Mouse (Mus musculus): ENCODE measurements around the gene Vps50.
"Not testable (repeated sequence)": the region's sequence is repeated elsewhere in the genome, so short reads cannot be mapped to it uniquely, and the experiment has no call there.

Gene Vps50

DNA sequence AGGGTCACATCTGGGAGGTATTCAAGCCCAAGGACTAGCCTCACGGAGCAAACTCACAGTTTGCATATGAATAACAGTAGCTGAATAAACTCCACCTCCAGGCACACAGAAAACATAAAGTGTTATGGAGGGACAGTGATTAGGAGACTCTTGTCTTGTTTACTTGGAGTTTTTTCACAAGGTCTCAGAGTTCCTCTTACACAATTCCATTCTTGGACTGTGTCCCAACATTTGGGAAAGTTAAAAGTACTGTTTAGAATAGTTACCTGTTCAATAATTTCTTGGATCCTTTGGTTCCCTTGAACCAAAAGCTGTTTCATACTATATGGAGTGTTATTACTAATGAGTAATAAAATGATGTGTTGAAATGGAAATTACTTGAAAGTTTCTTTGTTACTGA lies 46.8 kb downstream of the Vps50 start:
- no peaks in the 10 kb centered on the region for H3K9me3 ChIP-seq (ENCODE audit: low read length)
- no peak for TF ChIP-seq CTCF (conservative IDR thresholded peaks at IDR 0.05; ENCODE audit: low read length)
- peaks cover 22% of the 10 kb centered on the region for H3K4me1 ChIP-seq (replicated peaks; ENCODE audit: low read depth, low read length)
- no peak overlapping the region for H3K4me3 ChIP-seq (replicated peaks; ENCODE audit: low read length)
- no peaks in the 10 kb centered on the region for H3K27me3 ChIP-seq (ENCODE audit: insufficient read depth, low read length)
- peaks cover 34% of the 10 kb centered on the region for H3K36me3 ChIP-seq (ENCODE audit: insufficient read depth, low read length)

DNA sequence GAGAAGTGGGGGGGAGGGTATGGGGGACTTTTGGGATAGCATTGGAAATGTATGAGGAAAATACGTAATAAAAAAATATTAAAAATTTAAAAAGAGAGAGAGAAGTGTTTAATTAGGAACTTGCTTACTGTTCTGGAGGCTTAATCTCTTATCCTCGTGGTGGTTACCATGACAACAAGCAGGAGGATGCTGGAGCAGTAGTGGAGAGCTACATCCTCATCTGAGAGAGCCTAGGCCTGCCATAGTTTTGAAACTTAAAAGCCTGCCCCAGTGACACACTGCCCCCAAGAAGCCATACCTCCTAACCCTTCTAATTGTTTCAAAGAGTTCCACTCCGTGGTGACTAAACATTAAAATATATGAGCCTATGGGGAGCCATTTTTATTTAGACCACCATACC lies 50.8 kb downstream of the Vps50 start:
- no peaks in the 10 kb centered on the region for H3K9me3 ChIP-seq (ENCODE audit: low read length)
- H3K27me3 ChIP-seq (ENCODE audit: insufficient read depth, low read length), result no peaks in the 10 kb centered on the region
- no peak overlapping the region for H3K4me3 ChIP-seq (replicated peaks; ENCODE audit: low read length)
- no peak for TF ChIP-seq NANOG (IDR thresholded peaks at IDR 0.05; ENCODE audit: borderline replicate concordance, low read length)
- TF ChIP-seq CTCF (conservative IDR thresholded peaks at IDR 0.05; ENCODE audit: low read length), result no peak
- no peak for TF ChIP-seq POU5F1 (IDR thresholded peaks at IDR 0.05; ENCODE audit: borderline replicate concordance, low read length)
- H3K36me3 ChIP-seq (ENCODE audit: insufficient read depth, low read length), result peaks cover 28% of the 10 kb centered on the region
- peaks cover 39% of the 10 kb centered on the region for H3K4me1 ChIP-seq (replicated peaks; ENCODE audit: low read depth, low read length)

GRCm38 (mm10) chr6:3549992-3550391 lies 51.8 kb downstream of the Vps50 start:
- Histone ChIP-seq H3K27me3 (ENCODE audit: insufficient read depth, low read length) (no peaks in the 10 kb centered on the region), H3K36me3 (ENCODE audit: insufficient read depth, low read length) (peaks cover 28% of the 10 kb centered on the region), H3K4me1 (replicated peaks; ENCODE audit: low read depth, low read length) (peaks cover 35% of the 10 kb centered on the region), H3K9me3 (ENCODE audit: low read length) (no peaks in the 10 kb centered on the region), H3K4me3 (replicated peaks; ENCODE audit: low read length) (no peak overlapping the region)
- TF ChIP-seq CTCF (conservative IDR thresholded peaks at IDR 0.05; ENCODE audit: low read length) (no peak), NANOG (IDR thresholded peaks at IDR 0.05; ENCODE audit: borderline replicate concordance, low read length) (no peak), POU5F1 (IDR thresholded peaks at IDR 0.05; ENCODE audit: borderline replicate concordance, low read length) (no peak)

DNA sequence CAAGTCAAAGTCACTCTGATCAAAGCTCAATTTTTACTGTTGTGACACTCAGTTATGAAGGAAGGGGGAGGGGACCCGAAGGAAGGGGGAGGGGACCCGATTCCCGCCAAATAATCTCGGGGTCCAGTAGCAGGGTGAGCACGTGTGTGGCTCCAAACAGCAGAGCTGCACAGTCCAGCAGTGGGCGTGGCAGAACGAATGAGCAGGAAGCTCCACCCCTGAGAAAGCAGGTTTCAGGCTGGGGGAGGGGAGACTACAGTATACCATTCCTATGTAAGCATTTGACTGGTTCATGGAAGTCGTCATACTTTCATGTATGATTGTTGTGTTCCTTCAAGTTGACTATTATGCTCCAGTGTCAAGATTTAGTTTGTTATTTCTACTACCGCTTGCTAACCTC lies 54.5 kb downstream of the Vps50 start:
- H3K27me3 ChIP-seq (ENCODE audit: insufficient read depth, low read length); H3K9me3 ChIP-seq (ENCODE audit: low read length); H3K36me3 ChIP-seq (ENCODE audit: insufficient read depth, low read length): not testable (repeated sequence)
- Histone ChIP-seq H3K4me1 (replicated peaks; ENCODE audit: low read depth, low read length) (peaks cover 41% of the 10 kb centered on the region), H3K4me3 (replicated peaks; ENCODE audit: low read length) (0 out of 2 replicates have a peak overlapping the region, but pooled peaks have one; percentile 5)

DNA sequence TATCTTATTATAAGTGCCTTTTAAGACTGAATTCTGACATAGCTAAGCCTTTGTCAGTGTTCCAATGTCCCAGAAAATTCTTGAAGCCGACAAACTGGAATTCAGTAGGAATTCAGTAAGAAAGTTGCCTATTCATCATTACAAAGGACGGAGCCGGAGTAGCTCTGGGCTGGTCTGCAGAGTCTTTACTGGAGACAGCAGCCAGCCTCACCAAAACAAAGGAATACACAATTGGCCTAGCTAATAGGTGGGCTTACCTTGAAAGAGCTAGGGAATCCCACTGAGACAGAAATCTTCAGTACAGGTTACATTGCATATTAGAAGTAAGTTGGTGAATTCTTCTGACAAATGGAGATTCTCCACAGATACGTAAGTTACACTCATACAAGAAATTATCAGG lies 59.0 kb downstream of the Vps50 start:
- Histone ChIP-seq H3K4me1 (replicated peaks; ENCODE audit: low read depth, low read length) (peaks cover 69% of the 10 kb centered on the region), H3K36me3 (ENCODE audit: insufficient read depth, low read length) (no peaks in the 10 kb centered on the region), H3K4me3 (replicated peaks; ENCODE audit: low read length) (peak overlapping the region; percentile 67), H3K9me3 (ENCODE audit: low read length) (no peaks in the 10 kb centered on the region), H3K27me3 (ENCODE audit: insufficient read depth, low read length) (no peaks in the 10 kb centered on the region)
- TF ChIP-seq NANOG (IDR thresholded peaks at IDR 0.05; ENCODE audit: borderline replicate concordance, low read length) (peak; percentile 51; the same call in 1 of the 2 replicates), POU5F1 (IDR thresholded peaks at IDR 0.05; ENCODE audit: borderline replicate concordance, low read length) (no peak), CTCF (conservative IDR thresholded peaks at IDR 0.05; ENCODE audit: low read length) (no peak)

- H3K27me3 ChIP-seq (ENCODE audit: insufficient read depth, low read length), result no peaks in the 10 kb centered on the region
- H3K4me3 ChIP-seq (replicated peaks; ENCODE audit: low read length), result peak overlapping the region; percentile 50
- peaks cover 4% of the 10 kb centered on the region for H3K36me3 ChIP-seq (ENCODE audit: insufficient read depth, low read length)
- H3K4me1 ChIP-seq (replicated peaks; ENCODE audit: low read depth, low read length), result peaks cover 54% of the 10 kb centered on the region
- TF ChIP-seq CTCF (conservative IDR thresholded peaks at IDR 0.05; ENCODE audit: low read length) (no peak), POU5F1 (IDR thresholded peaks at IDR 0.05; ENCODE audit: borderline replicate concordance, low read length) (no peak), NANOG (IDR thresholded peaks at IDR 0.05; ENCODE audit: borderline replicate concordance, low read length) (no peak)
- H3K9me3 ChIP-seq (ENCODE audit: low read length), result no peaks in the 10 kb centered on the region
Observed at GRCm38 (mm10) chr6:3560009-3560408, 61.8 kb downstream of the Vps50 start.

DNA sequence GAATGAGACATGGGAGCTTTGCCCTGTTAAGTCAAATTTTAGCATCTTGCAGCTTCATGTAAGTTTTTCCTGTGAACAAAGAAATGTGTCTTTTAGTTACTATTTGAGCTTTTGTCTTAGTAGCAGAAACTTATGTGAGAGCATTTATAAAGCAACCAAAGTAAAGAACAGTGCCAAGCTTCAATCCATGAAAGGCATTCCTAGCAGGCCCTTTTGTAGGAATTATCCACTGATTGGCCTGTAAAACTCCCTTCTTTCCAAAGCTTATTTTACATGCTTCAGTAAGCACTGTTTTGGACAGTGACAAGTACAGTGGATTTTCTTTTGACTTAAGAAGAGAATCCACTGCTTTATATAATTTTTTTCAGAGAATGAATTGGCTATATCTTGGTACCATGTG lies 64.1 kb downstream of the Vps50 start:
- no peaks in the 10 kb centered on the region for H3K9me3 ChIP-seq (ENCODE audit: low read length)
- peaks cover 25% of the 10 kb centered on the region for H3K36me3 ChIP-seq (ENCODE audit: insufficient read depth, low read length)
- TF ChIP-seq POU5F1 (IDR thresholded peaks at IDR 0.05; ENCODE audit: borderline replicate concordance, low read length) (no peak), CTCF (conservative IDR thresholded peaks at IDR 0.05; ENCODE audit: low read length) (no peak), NANOG (IDR thresholded peaks at IDR 0.05; ENCODE audit: borderline replicate concordance, low read length) (no peak)
- H3K4me3 ChIP-seq (replicated peaks; ENCODE audit: low read length), result no peak overlapping the region
- H3K4me1 ChIP-seq (replicated peaks; ENCODE audit: low read depth, low read length), result peaks cover 47% of the 10 kb centered on the region
- H3K27me3 ChIP-seq (ENCODE audit: insufficient read depth, low read length), result no peaks in the 10 kb centered on the region

DNA sequence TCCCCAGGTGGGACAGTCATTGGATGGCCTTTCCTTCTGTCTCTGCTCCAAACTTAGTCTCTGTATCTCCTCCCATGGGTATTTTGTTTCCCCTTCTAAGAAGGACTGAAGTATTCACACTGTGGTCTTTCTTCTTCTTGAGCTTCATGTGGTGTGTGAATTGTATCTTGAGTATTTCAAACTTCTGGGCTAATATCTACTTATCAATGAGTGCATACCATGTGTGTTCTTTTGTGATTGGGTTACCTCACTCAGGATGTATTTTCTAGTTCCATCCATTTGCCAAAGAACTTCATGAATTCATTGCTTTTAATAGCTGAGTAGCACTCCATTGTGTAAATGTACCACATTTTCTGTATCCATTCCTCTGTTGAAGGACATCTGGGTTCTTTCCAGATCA lies 65.9 kb downstream of the Vps50 start:
- Histone ChIP-seq H3K36me3 (ENCODE audit: insufficient read depth, low read length) (peaks cover 38% of the 10 kb centered on the region), H3K4me1 (replicated peaks; ENCODE audit: low read depth, low read length) (peaks cover 39% of the 10 kb centered on the region)
- not testable (repeated sequence) for H3K4me3 ChIP-seq (replicated peaks; ENCODE audit: low read length); H3K27me3 ChIP-seq (ENCODE audit: insufficient read depth, low read length); H3K9me3 ChIP-seq (ENCODE audit: low read length)

DNA sequence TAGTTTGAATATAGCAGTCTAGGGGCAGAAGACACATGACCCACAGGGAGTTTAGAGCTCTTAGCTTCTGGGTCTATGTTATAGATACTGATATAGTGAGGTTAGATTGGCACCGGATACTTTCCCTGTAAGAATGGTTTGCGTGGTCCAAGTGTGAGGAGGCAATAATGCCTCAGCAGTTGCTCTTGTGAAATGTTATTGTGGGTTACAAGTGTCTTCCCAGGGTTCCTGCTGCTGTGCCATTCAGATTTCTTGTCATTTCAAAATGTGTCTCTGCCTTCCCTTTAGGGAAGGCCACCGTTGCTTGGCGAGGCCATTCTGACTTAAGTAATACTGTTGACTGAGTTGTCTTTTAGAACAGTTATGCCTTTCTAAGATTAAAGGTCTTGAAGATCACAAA lies 66.8 kb downstream of the Vps50 start:
- Histone ChIP-seq H3K9me3 (ENCODE audit: low read length) (no peaks in the 10 kb centered on the region), H3K27me3 (ENCODE audit: insufficient read depth, low read length) (no peaks in the 10 kb centered on the region), H3K36me3 (ENCODE audit: insufficient read depth, low read length) (peaks cover 38% of the 10 kb centered on the region), H3K4me1 (replicated peaks; ENCODE audit: low read depth, low read length) (peaks cover 31% of the 10 kb centered on the region), H3K4me3 (replicated peaks; ENCODE audit: low read length) (no peak overlapping the region)
- TF ChIP-seq NANOG (IDR thresholded peaks at IDR 0.05; ENCODE audit: borderline replicate concordance, low read length) (no peak), CTCF (conservative IDR thresholded peaks at IDR 0.05; ENCODE audit: low read length) (no peak), POU5F1 (IDR thresholded peaks at IDR 0.05; ENCODE audit: borderline replicate concordance, low read length) (no peak)
